Mouse (Mus musculus): ENCODE measurements around the gene Arhgap42.

The Arhgap42 gene

GRCm38 (mm10) chr9:9143102-9143501 lies 95.8 kb downstream of the Arhgap42 start:
- DNase-seq (ENCODE audit: low read depth, low spot score): no peak

- DNase-seq (ENCODE audit: low read depth, low spot score): no peak
Measured at GRCm38 (mm10) chr9:9142561-9142960, 96.3 kb downstream of the Arhgap42 start.

- no peak for DNase-seq (ENCODE audit: low read depth, low spot score)
Measured at GRCm38 (mm10) chr9:9142144-9142543, 96.8 kb downstream of the Arhgap42 start.

- no peak for DNase-seq (ENCODE audit: low read depth, low spot score)
Measured at GRCm38 (mm10) chr9:9128996-9129694, 109.8 kb downstream of the Arhgap42 start.

- DNase-seq (ENCODE audit: low read depth, low spot score): no peak
Measured at GRCm38 (mm10) chr9:9127041-9127755, 111.7 kb downstream of the Arhgap42 start.

- no peak for DNase-seq (ENCODE audit: low read depth, low spot score)
Measured at GRCm38 (mm10) chr9:9124156-9124555, 114.7 kb downstream of the Arhgap42 start.

- no peak for DNase-seq (ENCODE audit: low read depth, low spot score)
Measured at GRCm38 (mm10) chr9:9114266-9114665, 124.6 kb downstream of the Arhgap42 start.

GRCm38 (mm10) chr9:9113847-9114246 lies 125.1 kb downstream of the Arhgap42 start:
- no peak for DNase-seq (ENCODE audit: low read depth, low spot score)

- no peak for DNase-seq (ENCODE audit: low read depth, low spot score)
Measured at GRCm38 (mm10) chr9:9112921-9113320, 126.0 kb downstream of the Arhgap42 start.

- DNase-seq (ENCODE audit: low read depth, low spot score): no peak
Measured at GRCm38 (mm10) chr9:9107697-9108096, 131.2 kb downstream of the Arhgap42 start.

- DNase-seq (ENCODE audit: low read depth, low spot score): no peak
Measured at GRCm38 (mm10) chr9:9104761-9105160, 134.1 kb downstream of the Arhgap42 start.

- no peak for DNase-seq (ENCODE audit: low read depth, low spot score)
Measured at GRCm38 (mm10) chr9:9102158-9102514, 136.8 kb downstream of the Arhgap42 start.

GRCm38 (mm10) chr9:9101482-9102157 lies 137.3 kb downstream of the Arhgap42 start:
- no peak for DNase-seq (ENCODE audit: low read depth, low spot score)

GRCm38 (mm10) chr9:9101055-9101454 lies 137.8 kb downstream of the Arhgap42 start:
- no peak for DNase-seq (ENCODE audit: low read depth, low spot score)

- no peak for DNase-seq (ENCODE audit: low read depth, low spot score)
Measured at GRCm38 (mm10) chr9:9097835-9098234, 141.1 kb downstream of the Arhgap42 start.

- no peak for DNase-seq (ENCODE audit: low read depth, low spot score)
Measured at GRCm38 (mm10) chr9:9096761-9097160, 142.1 kb downstream of the Arhgap42 start.

GRCm38 (mm10) chr9:9093096-9093495 lies 145.8 kb downstream of the Arhgap42 start:
- peak; percentile 25 for DNase-seq (ENCODE audit: low read depth, low spot score)

- DNase-seq (ENCODE audit: low read depth, low spot score): no peak
Measured at GRCm38 (mm10) chr9:9083441-9083840, 155.5 kb downstream of the Arhgap42 start.

GRCm38 (mm10) chr9:9052920-9053319 lies 186.0 kb downstream of the Arhgap42 start:
- no peak for DNase-seq (ENCODE audit: low read depth, low spot score)

- peak; percentile 46 for DNase-seq (ENCODE audit: low read depth, low spot score)
Measured at GRCm38 (mm10) chr9:9051184-9051583, 187.7 kb downstream of the Arhgap42 start.

GRCm38 (mm10) chr9:9049202-9049601 lies 189.7 kb downstream of the Arhgap42 start:
- peak; percentile 41 for DNase-seq (ENCODE audit: low read depth, low spot score)

- no peak for DNase-seq (ENCODE audit: low read depth, low spot score)
Measured at GRCm38 (mm10) chr9:9041009-9041408, 197.9 kb downstream of the Arhgap42 start.
